Mouse (Mus musculus): ENCODE results near the gene Sik1. TPM values are rescaled to one million over a fixed set of nuclear protein-coding genes. Genes with fewer than 3 reads are reported as not detected.
A peak's percentile ranks its signal among the peaks of the same experiment; 100 is the strongest.

Sik1 gene
- polyA plus RNA-seq, 2 experiments: 19.9 to 26.9 TPM

GRCm38 (mm10) chr17:31806025-31806424, 49.6 kb downstream of the Sik1 start:
- WGBS: 46% methylated on average over 6 of the region's 8 CpGs
- Histone ChIP-seq H3K9ac (ENCODE audit: low read depth, low read length, severe bottlenecking) (no peak overlapping the region), H3K4me3 (replicated peaks; ENCODE audit: low read length) (no peak overlapping the region), H3K27me3 (ENCODE audit: control insufficient read depth, insufficient read depth, low read length) (no peaks in the 10 kb centered on the region), H3K27ac (replicated peaks; ENCODE audit: low read depth, low read length) (peak overlapping the region; percentile 26; the same call in 1 of the 2 replicates), H3K4me2 (replicated peaks; ENCODE audit: low read depth, low read length, severe bottlenecking) (no peak overlapping the region), H3K9me3 (ENCODE audit: control insufficient read depth, low read length) (no peaks in the 10 kb centered on the region), H3K4me1 (ENCODE audit: control insufficient read depth, insufficient read depth, low read length) (0 out of 2 replicates have a peak, but pooled peaks cover 7% of the 10 kb centered on the region), H3K36me3 (ENCODE audit: control insufficient read depth, insufficient read depth, low read length) (no peaks in the 10 kb centered on the region)
- ATAC-seq (ENCODE audit: low FRiP score, low read depth) (no peak), DNase-seq (ENCODE audit: low spot score) (peak; percentile 55)
- TF ChIP-seq POLR2A (IDR thresholded peaks at IDR 0.05; ENCODE audit: borderline replicate concordance, extremely low read depth, insufficient read depth, insufficient read length): no peak

- Histone ChIP-seq H3K9ac (ENCODE audit: low read depth, low read length, severe bottlenecking) (no peak overlapping the region), H3K27me3 (ENCODE audit: control insufficient read depth, insufficient read depth, low read length) (no peaks in the 10 kb centered on the region), H3K4me1 (ENCODE audit: control insufficient read depth, insufficient read depth, low read length) (0 out of 2 replicates have a peak, but pooled peaks cover 7% of the 10 kb centered on the region), H3K27ac (replicated peaks; ENCODE audit: low read depth, low read length) (no peak overlapping the region), H3K4me2 (replicated peaks; ENCODE audit: low read depth, low read length, severe bottlenecking) (no peak overlapping the region), H3K9me3 (ENCODE audit: control insufficient read depth, low read length) (no peaks in the 10 kb centered on the region), H3K36me3 (ENCODE audit: control insufficient read depth, insufficient read depth, low read length) (no peaks in the 10 kb centered on the region), H3K4me3 (replicated peaks; ENCODE audit: low read length) (no peak overlapping the region)
- 63% methylated on average over 4 of the region's 4 CpGs for whole genome bisulfite sequencing
- DNase-seq (ENCODE audit: low spot score): no peak
- ATAC-seq (ENCODE audit: low FRiP score, low read depth): no peak
- TF ChIP-seq POLR2A (IDR thresholded peaks at IDR 0.05; ENCODE audit: borderline replicate concordance, extremely low read depth, insufficient read depth, insufficient read length): no peak
Measured at GRCm38 (mm10) chr17:31805585-31805984, 50.0 kb downstream of the Sik1 start.

- no peaks in the 10 kb centered on the region for H3K27me3 ChIP-seq (ENCODE audit: control insufficient read depth, insufficient read depth, low read length)
- 78% methylated on average over 7 of the region's 7 CpGs for WGBS
- H3K4me3 ChIP-seq (replicated peaks; ENCODE audit: low read length): no peak overlapping the region
- 0 out of 2 replicates have a peak, but pooled peaks cover 5% of the 10 kb centered on the region for H3K4me1 ChIP-seq (ENCODE audit: control insufficient read depth, insufficient read depth, low read length)
- H3K27ac ChIP-seq (replicated peaks; ENCODE audit: low read depth, low read length): no peak overlapping the region
- ATAC-seq (ENCODE audit: low FRiP score, low read depth) (no peak), DNase-seq (ENCODE audit: low spot score) (no peak)
- no peak overlapping the region for H3K9ac ChIP-seq (ENCODE audit: low read depth, low read length, severe bottlenecking)
- H3K4me2 ChIP-seq (replicated peaks; ENCODE audit: low read depth, low read length, severe bottlenecking): no peak overlapping the region
- no peaks in the 10 kb centered on the region for H3K36me3 ChIP-seq (ENCODE audit: control insufficient read depth, insufficient read depth, low read length)
- H3K9me3 ChIP-seq (ENCODE audit: control insufficient read depth, low read length): no peaks in the 10 kb centered on the region
- no peak for TF ChIP-seq POLR2A (IDR thresholded peaks at IDR 0.05; ENCODE audit: borderline replicate concordance, extremely low read depth, insufficient read depth, insufficient read length)
Measured at GRCm38 (mm10) chr17:31802272-31803017, 53.2 kb downstream of the Sik1 start.

- Histone ChIP-seq H3K4me1 (ENCODE audit: control insufficient read depth, insufficient read depth, low read length) (0 out of 2 replicates have a peak, but pooled peaks cover under 1% of the 10 kb centered on the region), H3K27ac (replicated peaks; ENCODE audit: low read depth, low read length) (no peak overlapping the region)
Measured at GRCm38 (mm10) chr17:31800852-31801363, 54.7 kb downstream of the Sik1 start.

GRCm38 (mm10) chr17:31795893-31796292, 59.7 kb downstream of the Sik1 start:
- Histone ChIP-seq H3K27ac (replicated peaks; ENCODE audit: low read depth, low read length) (no peak overlapping the region), H3K36me3 (ENCODE audit: control insufficient read depth, insufficient read depth, low read length) (no peaks in the 10 kb centered on the region), H3K4me1 (ENCODE audit: control insufficient read depth, insufficient read depth, low read length) (peaks cover 2% of the 10 kb centered on the region), H3K4me3 (replicated peaks; ENCODE audit: low read length) (no peak overlapping the region), H3K9ac (ENCODE audit: low read depth, low read length, severe bottlenecking) (no peak overlapping the region), H3K9me3 (ENCODE audit: control insufficient read depth, low read length) (no peaks in the 10 kb centered on the region), H3K27me3 (ENCODE audit: control insufficient read depth, insufficient read depth, low read length) (no peaks in the 10 kb centered on the region), H3K4me2 (replicated peaks; ENCODE audit: low read depth, low read length, severe bottlenecking) (no peak overlapping the region)
- TF ChIP-seq POLR2A (IDR thresholded peaks at IDR 0.05; ENCODE audit: borderline replicate concordance, extremely low read depth, insufficient read depth, insufficient read length): no peak
- WGBS: 79% methylated on average over 4 of the region's 4 CpGs
- DNase-seq (ENCODE audit: low spot score): no peak
- no peak for ATAC-seq (ENCODE audit: low FRiP score, low read depth)

More at GRCm38 (mm10) chr17:31800852-31801363, 54.7 kb downstream of the Sik1 start:
- Histone ChIP-seq H3K4me2 (replicated peaks; ENCODE audit: low read depth, low read length, severe bottlenecking) (no peak overlapping the region), H3K9ac (ENCODE audit: low read depth, low read length, severe bottlenecking) (no peak overlapping the region), H3K36me3 (ENCODE audit: control insufficient read depth, insufficient read depth, low read length) (no peaks in the 10 kb centered on the region), H3K4me3 (replicated peaks; ENCODE audit: low read length) (no peak overlapping the region), H3K9me3 (ENCODE audit: control insufficient read depth, low read length) (no peaks in the 10 kb centered on the region), H3K27me3 (ENCODE audit: control insufficient read depth, insufficient read depth, low read length) (no peaks in the 10 kb centered on the region)
- DNase-seq (ENCODE audit: low spot score) (no peak), ATAC-seq (ENCODE audit: low FRiP score, low read depth) (no peak)
- 82% methylated on average over 7 of the region's 7 CpGs for WGBS
- no peak for TF ChIP-seq POLR2A (IDR thresholded peaks at IDR 0.05; ENCODE audit: borderline replicate concordance, extremely low read depth, insufficient read depth, insufficient read length)

Other genes with a start within 250 kb of the Sik1 start
- gene Cbs, start 218.6 kb downstream of the Sik1 start, polyA plus RNA-seq (2012; rRNA removed): 4.7 and 4.8 TPM in 2 replicates
- gene Cbs, start 218.6 kb downstream of the Sik1 start, polyA plus RNA-seq (2014; fragmentation: Nextera tagmentation; extraction: Ambion mirVana): 3.9 and 4.6 TPM in 2 replicates
- gene U2af1, start 196.9 kb downstream of the Sik1 start, polyA plus RNA-seq (2012; rRNA removed): 248 and 345 TPM in 2 replicates
- 151 and 167 TPM in 2 replicates for gene U2af1, start 196.9 kb downstream of the Sik1 start, polyA plus RNA-seq (2014; fragmentation: Nextera tagmentation; extraction: Ambion mirVana)
- gene Cryaa, start 178.0 kb downstream of the Sik1 start, polyA plus RNA-seq (2012; rRNA removed): 0.05 and 0.06 TPM in 2 replicates
- 0.26 TPM in 1 of 2 replicates, not detected in the other for gene Cryaa, start 178.0 kb downstream of the Sik1 start, polyA plus RNA-seq (2014; fragmentation: Nextera tagmentation; extraction: Ambion mirVana)
- gene Rrp1b, start 180.3 kb upstream of the Sik1 start, polyA plus RNA-seq (2012; rRNA removed): 32.5 and 36.2 TPM in 2 replicates
- 57.2 and 57.4 TPM in 2 replicates for gene Rrp1b, start 180.3 kb upstream of the Sik1 start, polyA plus RNA-seq (2014; fragmentation: Nextera tagmentation; extraction: Ambion mirVana)
- gene Hsf2bp, start 180.5 kb upstream of the Sik1 start, polyA plus RNA-seq (2012; rRNA removed): 0.50 and 0.59 TPM in 2 replicates
- 0.22 and 0.74 TPM in 2 replicates for gene Hsf2bp, start 180.5 kb upstream of the Sik1 start, polyA plus RNA-seq (2014; fragmentation: Nextera tagmentation; extraction: Ambion mirVana)

Data from limb, embryonic 14.5 days (tissue).